Mouse (Mus musculus): ENCODE results near the gene Phyhipl. TPM values are rescaled to one million over a fixed set of nuclear protein-coding genes. Genes with fewer than 3 reads are reported as not detected.

Phyhipl gene
- polyA plus RNA-seq, 1 experiment = 0.28 TPM

GRCm38 (mm10) chr10:70507880-70508279 lies 147.9 kb downstream of the Phyhipl start:
- TF ChIP-seq CTCF (IDR thresholded peaks at IDR 0.05; ENCODE audit: borderline replicate concordance, control insufficient read depth, extremely low read depth, insufficient read depth, low read length, poor library complexity) (no peak), POLR2A (IDR thresholded peaks at IDR 0.05; ENCODE audit: control insufficient read depth, extremely low read depth, insufficient read depth, low read length, poor library complexity) (no peak)
- DNase-seq = no peak
- no peaks in the 10 kb centered on the region for H3K36me3 ChIP-seq (ENCODE audit: control insufficient read depth, insufficient read depth, low read length)
- no peak overlapping the region for H3K27ac ChIP-seq (ENCODE audit: control insufficient read depth, insufficient read depth, low read length)
- H3K4me1 ChIP-seq (replicated peaks; ENCODE audit: control insufficient read depth, insufficient read depth, low read length) = no peaks in the 10 kb centered on the region
- WGBS = 96% methylated on average over 3 of the region's 3 CpGs
- no peaks in the 10 kb centered on the region for H3K27me3 ChIP-seq (ENCODE audit: control insufficient read depth, insufficient read depth, low read length)
- H3K4me3 ChIP-seq (ENCODE audit: control insufficient read depth, insufficient read depth, low read length) = no peak overlapping the region

Other genes starting within 250 kb of the Phyhipl start
- 0.42 and 0.69 TPM in 2 replicates for gene Fam13c, start 215.5 kb downstream of the Phyhipl start, polyA plus RNA-seq (2012; rRNA removed)

Data from thymus, adult 2 months (tissue).